Mouse (Mus musculus) granulocyte monocyte progenitor cell, adult 5-6 weeks (primary cell): Measurements from ENCODE around the gene Lyrm2. TPM values are rescaled to one million over a fixed set of nuclear protein-coding genes. Genes with fewer than 3 reads are reported as not detected.

Experiments used
- total RNA-seq, 2 experiments: library from RNA; stranded (forward) in 1 of 2; stranded (reverse) in 1 of 2; fragments of 200-712, 200-1000 nt in 1 of 2; fragments of >200 nt in 1 of 2; fragmentation: Nextera tagmentation in 1 of 2; gene quantifications; 2 replicates each; pipeline ENCODE4 v1.2.3; 2014 to 2017

Lyrm2 gene
- total RNA-seq, 2 experiments from 2014 or later, result 28.0 to 82.2 TPM

Other genes starting within 250 kb of the Lyrm2 start
- not detected in 2 replicates for gene Gja10, start 197.5 kb upstream of the Lyrm2 start, total RNA-seq (2014; fragmentation: Nextera tagmentation)
- not detected in 2 replicates for gene Gja10, start 197.5 kb upstream of the Lyrm2 start, total RNA-seq (2017)
- gene Casp8ap2, start 184.8 kb upstream of the Lyrm2 start, total RNA-seq (2014; fragmentation: Nextera tagmentation), result 50.6 and 54.4 TPM in 2 replicates
- gene Casp8ap2, start 184.8 kb upstream of the Lyrm2 start, total RNA-seq (2017), result 50.4 and 66.4 TPM in 2 replicates
- gene Mdn1, start 143.1 kb upstream of the Lyrm2 start, total RNA-seq (2014; fragmentation: Nextera tagmentation), result 110 and 121 TPM in 2 replicates
- 62.4 and 65.1 TPM in 2 replicates for gene Mdn1, start 143.1 kb upstream of the Lyrm2 start, total RNA-seq (2017)
- gene Ankrd6, start 150.6 kb downstream of the Lyrm2 start, total RNA-seq (2014; fragmentation: Nextera tagmentation), result 0.62 and 0.82 TPM in 2 replicates
- 0.26 and 0.98 TPM in 2 replicates for gene Ankrd6, start 150.6 kb downstream of the Lyrm2 start, total RNA-seq (2017)
- gene Rragd, start 182.8 kb downstream of the Lyrm2 start, total RNA-seq (2014; fragmentation: Nextera tagmentation), result not detected in 2 replicates
- not detected in 2 replicates for gene Rragd, start 182.8 kb downstream of the Lyrm2 start, total RNA-seq (2017)
- gene Ube2j1, start 231.2 kb downstream of the Lyrm2 start, total RNA-seq (2014; fragmentation: Nextera tagmentation), result 40.3 and 41.6 TPM in 2 replicates
- 51.5 and 52.6 TPM in 2 replicates for gene Ube2j1, start 231.2 kb downstream of the Lyrm2 start, total RNA-seq (2017)